13 mouse cellular contexts compared by ENCODE assay signal in the genomic region with DNA sequence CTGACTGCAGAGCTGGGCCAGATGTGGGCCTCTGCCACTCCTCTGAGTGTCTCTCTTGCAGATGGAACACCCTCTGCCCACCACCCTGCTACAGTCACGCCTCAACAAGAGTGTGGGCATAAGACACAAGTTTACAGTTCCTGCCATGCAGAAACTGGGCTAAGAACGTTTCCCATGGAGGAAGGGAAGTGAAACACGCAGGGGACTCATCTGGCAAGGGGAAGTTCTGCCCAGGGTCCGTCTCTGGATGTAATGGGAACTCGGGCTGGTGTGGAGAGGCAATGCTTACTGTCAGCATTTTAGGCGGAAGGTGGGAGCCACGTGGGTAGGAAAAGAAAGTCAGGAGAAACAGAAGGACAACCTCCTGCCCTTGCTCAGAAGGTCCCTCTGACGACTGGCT. TPM values are rescaled to one million over a fixed set of nuclear protein-coding genes. Genes with fewer than 3 reads are reported as not detected.
DNase-seq lines count a peak whose midpoint lies in the region; ATAC-seq and TF ChIP-seq lines count a peak whose summit lies in the region.
"Had no signal": no experiment of that assay in that cellular context is flagged by ENCODE, and none has a peak within 500 bp of the region (broad histone marks: within the 10 kb centered on the region; RNA-seq: fewer than 3 reads in every experiment).

No protein-coding gene starts in this region.

- H3K27me3 ChIP-seq in heart, embryonic 12.5 days (replicated peaks): no peaks in the 10 kb centered on the region
- no peaks in the 10 kb centered on the region for H3K27me3 ChIP-seq in lung, postnatal 0 days (replicated peaks; ENCODE audit: insufficient read depth, low read length)
- H3K27me3 ChIP-seq in thymus, adult 2 months (ENCODE audit: control insufficient read depth, insufficient read depth, low read length): no peaks in the 10 kb centered on the region
- H3K27me3 ChIP-seq: limb, embryonic 12.5 days had no signal

- ATAC-seq in heart, embryonic 12.5 days (ENCODE audit: insufficient number of reproducible peaks, low FRiP score): no peak
- no peak for ATAC-seq in lung, postnatal 0 days
- peak; percentile 61 for ATAC-seq in granulocyte monocyte progenitor cell, adult 5-6 weeks (replicated peaks; ENCODE audit: poor library complexity, severe bottlenecking)
- ATAC-seq in monocyte, adult 5-6 weeks (replicated peaks; ENCODE audit: insufficient number of reproducible peaks, low FRiP score, low TSS enrichment, poor library complexity, severe bottlenecking): peak; percentile 69
- ATAC-seq: Patski had no signal

- intact Hi-C loops in heart, postnatal 25 days (cut with DNase I): no loop called here

- H3K4me2 ChIP-seq in heart, embryonic 12.5 days: no peak overlapping the region
- no peak overlapping the region for H3K4me2 ChIP-seq in lung, postnatal 0 days (replicated peaks; ENCODE audit: low read depth, low read length)
- H3K4me2 ChIP-seq: limb, embryonic 12.5 days had no signal

- no peak for TF ChIP-seq POLR2A in thymus, adult 2 months (IDR thresholded peaks at IDR 0.05; ENCODE audit: control insufficient read depth, extremely low read depth, insufficient read depth, low read length, poor library complexity)

- no peak overlapping the region for H3K4me3 ChIP-seq in heart, embryonic 12.5 days
- no peak overlapping the region for H3K4me3 ChIP-seq in lung, postnatal 0 days (ENCODE audit: low read depth, low read length)
- H3K4me3 ChIP-seq in thymus, adult 2 months (ENCODE audit: control insufficient read depth, insufficient read depth, low read length): no peak overlapping the region
- H3K4me3 ChIP-seq: limb, embryonic 12.5 days; midbrain, embryonic 10.5 days had no signal

- DNase-seq in heart, postnatal 25 days (ENCODE audit: low spot score): peak; percentile 27
- peak; percentile 27 for DNase-seq in lung, postnatal 0 days (ENCODE audit: low spot score)
- no peak for DNase-seq in lung, postnatal 10 days
- DNase-seq in testis, postnatal 10 days (ENCODE audit: low spot score): no peak
- DNase-seq in thymus, adult 2 months: no peak
- DNase-seq: adrenal gland, adult 2 months; cerebellum, adult 11 months had no signal

- no peak overlapping the region for H3K27ac ChIP-seq in heart, embryonic 12.5 days (ENCODE audit: poor library complexity, severe bottlenecking)
- no peak overlapping the region for H3K27ac ChIP-seq in lung, postnatal 0 days (ENCODE audit: low read length)
- no peak overlapping the region for H3K27ac ChIP-seq in thymus, adult 2 months (ENCODE audit: control insufficient read depth, insufficient read depth, low read length)
- H3K27ac ChIP-seq: limb, embryonic 12.5 days; midbrain, embryonic 10.5 days had no signal

- no peak for TF ChIP-seq CTCF in lung, postnatal 0 days (IDR thresholded peaks at IDR 0.05)
- no peak for TF ChIP-seq CTCF in thymus, adult 2 months (IDR thresholded peaks at IDR 0.05; ENCODE audit: borderline replicate concordance, control insufficient read depth, extremely low read depth, insufficient read depth, low read length, poor library complexity)

- no peak overlapping the region for H3K9ac ChIP-seq in heart, embryonic 12.5 days
- H3K9ac ChIP-seq in lung, postnatal 0 days (replicated peaks; ENCODE audit: low read depth): no peak overlapping the region
- H3K9ac ChIP-seq: limb, embryonic 12.5 days had no signal

- no peaks in the 10 kb centered on the region; the same call in 1 of the 2 replicates for H3K9me3 ChIP-seq in heart, embryonic 12.5 days (replicated peaks)
- no peaks in the 10 kb centered on the region for H3K9me3 ChIP-seq in lung, postnatal 0 days (ENCODE audit: low read length)
- H3K9me3 ChIP-seq: limb, embryonic 12.5 days; midbrain, embryonic 10.5 days had no signal

- no peak for TF ChIP-seq EP300 in lung, postnatal 0 days (IDR thresholded peaks at IDR 0.05)

- 64% methylated on average over 8 of the region's 8 CpGs for WGBS in heart, embryonic 12.5 days
- WGBS in lung, postnatal 0 days: 54% methylated on average over 8 of the region's 8 CpGs
- 51% methylated on average over 8 of the region's 8 CpGs for WGBS in thymus, adult 2 months

- H3K36me3 ChIP-seq in heart, embryonic 12.5 days: no peaks in the 10 kb centered on the region
- no peaks in the 10 kb centered on the region for H3K36me3 ChIP-seq in lung, postnatal 0 days (ENCODE audit: insufficient read depth, low read length)
- H3K36me3 ChIP-seq in thymus, adult 2 months (ENCODE audit: control insufficient read depth, insufficient read depth, low read length): no peaks in the 10 kb centered on the region
- H3K36me3 ChIP-seq: limb, embryonic 12.5 days; midbrain, embryonic 10.5 days had no signal

- no peaks in the 10 kb centered on the region for H3K4me1 ChIP-seq in heart, embryonic 12.5 days (replicated peaks)
- H3K4me1 ChIP-seq in lung, postnatal 0 days (ENCODE audit: insufficient read depth, low read depth, low read length): no peaks in the 10 kb centered on the region
- peaks cover 18% of the 10 kb centered on the region for H3K4me1 ChIP-seq in thymus, adult 2 months (replicated peaks; ENCODE audit: control insufficient read depth, insufficient read depth, low read length)
- H3K4me1 ChIP-seq: midbrain, embryonic 10.5 days had no signal

RNA-seq across cellular contexts. Expression of a gene that starts 2.7 kb away (rescaled TPM):
- total RNA-seq in heart, postnatal 25 days (2021): 1 to 10 TPM; 1.3 to 1.5 TPM
- 0.72 and 0.81 TPM in 2 replicates for polyA plus RNA-seq in heart, embryonic 12.5 days (2016; fragmentation: Nextera tagmentation; extraction: Ambion mirVana)
- polyA plus RNA-seq in lung, postnatal 0 days (2015; fragmentation: Nextera tagmentation; extraction: Ambion mirVana): 4.8 and 6.6 TPM in 2 replicates
- 148 and 174 TPM in 2 replicates for total RNA-seq in granulocyte monocyte progenitor cell, adult 5-6 weeks (2014; fragmentation: Nextera tagmentation)
- 115 and 120 TPM in 2 replicates for total RNA-seq in granulocyte monocyte progenitor cell, adult 5-6 weeks (2017)
- total RNA-seq in monocyte, adult 5-6 weeks (2017): 26.6 to 48.8 TPM (median 47.3 TPM) in 3 replicates
- polyA plus RNA-seq in thymus, adult 2 months (2012; rRNA removed): 8.3 and 9.4 TPM in 2 replicates
- polyA plus RNA-seq: Patski had no signal

RNA-seq across cellular contexts. Expression of a gene that starts 45.3 kb away (rescaled TPM):
- total RNA-seq in heart, postnatal 25 days (2021): 10 to 100 TPM; 50.9 to 53.9 TPM
- polyA plus RNA-seq in heart, embryonic 12.5 days (2016; fragmentation: Nextera tagmentation; extraction: Ambion mirVana): 141 and 152 TPM in 2 replicates
- 126 and 138 TPM in 2 replicates for polyA plus RNA-seq in lung, postnatal 0 days (2015; fragmentation: Nextera tagmentation; extraction: Ambion mirVana)
- total RNA-seq in granulocyte monocyte progenitor cell, adult 5-6 weeks (2014; fragmentation: Nextera tagmentation): 930 and 1,115 TPM in 2 replicates
- 1,419 and 1,485 TPM in 2 replicates for total RNA-seq in granulocyte monocyte progenitor cell, adult 5-6 weeks (2017)
- 218 to 284 TPM (median 219 TPM) in 3 replicates for total RNA-seq in monocyte, adult 5-6 weeks (2017)
- polyA plus RNA-seq in thymus, adult 2 months (2012; rRNA removed): 316 and 458 TPM in 2 replicates

Comparison
In these comparisons a context has a peak if more than half of its experiments do, and no peak if none do; other contexts are left out.
1. DNase-seq: peak in heart, postnatal 25 days (single experiment) and lung, postnatal 0 days (single experiment); none in lung, postnatal 10 days (single experiment), testis, postnatal 10 days (single experiment) and thymus, adult 2 months (single experiment).
2. ATAC-seq: peak in granulocyte monocyte progenitor cell, adult 5-6 weeks (single experiment) and monocyte, adult 5-6 weeks (single experiment); none in heart, embryonic 12.5 days (single experiment) and lung, postnatal 0 days (single experiment).
3. RNA of a gene that starts 2.7 kb away (total RNA-seq): 115 to 174 TPM in granulocyte monocyte progenitor cell, adult 5-6 weeks and 26.6 to 48.8 TPM in monocyte, adult 5-6 weeks; 1.3 to 1.5 TPM in heart, postnatal 25 days; every median in the first group is over 10 times any median in the second.